Mouse (Mus musculus): ENCODE data around the gene Gad2. TPM values are rescaled to one million over a fixed set of nuclear protein-coding genes. Genes with fewer than 3 reads are reported as not detected.

The Gad2 gene
- total and polyA plus RNA-seq, 3 experiments, result 0.01 to 0.04 TPM; not detected in 1

- Histone ChIP-seq H3K4me1 (ENCODE audit: control insufficient read depth in 1 of 2, insufficient read depth in 2 of 2, low read length in 2 of 2) (no peaks in the 10 kb centered on the region), H3K36me3 (ENCODE audit: control insufficient read depth in 1 of 2, insufficient read depth in 2 of 2, low read length in 2 of 2) (no peaks in the 10 kb centered on the region), H3K79me2 (ENCODE audit: control insufficient read depth, insufficient read depth, low read length, poor library complexity) (no peaks in the 10 kb centered on the region), H3K9me3 (replicated peaks; ENCODE audit: insufficient read depth, low read length) (no peaks in the 10 kb centered on the region), H3K27me3 (ENCODE audit: control insufficient read depth in 1 of 2, insufficient read depth in 2 of 2, low read length in 2 of 2) (peaks cover 0 to 5% of the 10 kb centered on the region in 2 experiments; a peak in 3 of 4 replicates), H3K4me3 (ENCODE audit: control insufficient read depth in 1 of 2, insufficient read depth in 1 of 2, low read depth in 2 of 2, low read length in 2 of 2) (no peak overlapping the region), H3K9ac (ENCODE audit: control insufficient read depth, low read depth, low read length, poor library complexity, severe bottlenecking) (no peak overlapping the region), H3K27ac (ENCODE audit: control insufficient read depth, low read depth, low read length) (no peak overlapping the region)
- no peak for TF ChIP-seq E2F4 (IDR thresholded peaks at IDR 0.05; ENCODE audit: borderline replicate concordance, low read depth, low read length)
- TF ChIP-seq HCFC1 (IDR thresholded peaks at IDR 0.05; ENCODE audit: low read depth, low read length), result no peak
- TF ChIP-seq GABPA (IDR thresholded peaks at IDR 0.05; ENCODE audit: low read depth, low read length), result no peak
- TF ChIP-seq CHD2 (IDR thresholded peaks at IDR 0.05; ENCODE audit: low read length), result no peak
- no peak for TF ChIP-seq MYC (IDR thresholded peaks at IDR 0.05; ENCODE audit: low read depth, low read length)
- TF ChIP-seq RCOR1 (IDR thresholded peaks at IDR 0.05; ENCODE audit: low read depth, low read length), result no peak
- no peak for TF ChIP-seq CHD1 (IDR thresholded peaks at IDR 0.05; ENCODE audit: low read depth, low read length)
- no peak for TF ChIP-seq EP300 (IDR thresholded peaks at IDR 0.05; ENCODE audit: low read depth in 1 of 2, low read length in 2 of 2)
- TF ChIP-seq ZC3H11A (IDR thresholded peaks at IDR 0.05; ENCODE audit: low read depth, low read length), result no peak
- TF ChIP-seq TBP (IDR thresholded peaks at IDR 0.05; ENCODE audit: low read depth, low read length), result no peak
- no peak for TF ChIP-seq JUND (IDR thresholded peaks at IDR 0.05; ENCODE audit: low read depth, low read length)
- DNase-seq (ENCODE audit: low read depth, low spot score), result no peak
Observed at GRCm38 (mm10) chr2:22651826-22652225, 29.8 kb downstream of the Gad2 start.

- H3K4me3 ChIP-seq (ENCODE audit: control insufficient read depth in 1 of 2, insufficient read depth in 1 of 2, low read depth in 2 of 2, low read length in 2 of 2), result no peak overlapping the region
- no peaks in the 10 kb centered on the region for H3K36me3 ChIP-seq (ENCODE audit: control insufficient read depth in 1 of 2, insufficient read depth in 2 of 2, low read length in 2 of 2)
- no peaks in the 10 kb centered on the region for H3K4me1 ChIP-seq (ENCODE audit: control insufficient read depth in 1 of 2, insufficient read depth in 2 of 2, low read length in 2 of 2)
- H3K27ac ChIP-seq (ENCODE audit: control insufficient read depth, low read depth, low read length), result no peak overlapping the region
- no peaks in the 10 kb centered on the region for H3K27me3 ChIP-seq (ENCODE audit: control insufficient read depth in 1 of 2, insufficient read depth in 2 of 2, low read length in 2 of 2)
- TF ChIP-seq KAT2A (conservative IDR thresholded peaks at IDR 0.05; ENCODE audit: low read depth, low read length) (no peak), MXI1 (IDR thresholded peaks at IDR 0.05; ENCODE audit: low read depth, low read length) (no peak), TBP (IDR thresholded peaks at IDR 0.05; ENCODE audit: low read depth, low read length) (no peak), POLR2A (IDR thresholded peaks at IDR 0.05; ENCODE audit: control insufficient read depth in 1 of 2, insufficient read depth in 1 of 2, low read depth in 1 of 2, low read length in 2 of 2, poor library complexity in 1 of 2) (no peak), USF2 (IDR thresholded peaks at IDR 0.05; ENCODE audit: borderline replicate concordance in 1 of 2, insufficient read depth in 1 of 2, low read depth in 1 of 2, low read length in 2 of 2) (no peak), MAX (IDR thresholded peaks at IDR 0.05; ENCODE audit: low read length) (no peak), UBTF (IDR thresholded peaks at IDR 0.05; ENCODE audit: borderline replicate concordance, insufficient read depth, low read depth, low read length) (no peak), ZNF384 (IDR thresholded peaks at IDR 0.05; ENCODE audit: low read depth, low read length) (no peak), MEF2A (IDR thresholded peaks at IDR 0.05; ENCODE audit: extremely low read depth, insufficient replicate concordance, low read depth, low read length, poor library complexity, severe bottlenecking) (no peak), ZMIZ1 (IDR thresholded peaks at IDR 0.05; ENCODE audit: low read depth, low read length) (no peak), RCOR1 (IDR thresholded peaks at IDR 0.05; ENCODE audit: low read depth, low read length) (no peak)
- H3K79me2 ChIP-seq (ENCODE audit: control insufficient read depth, insufficient read depth, low read length, poor library complexity), result no peaks in the 10 kb centered on the region
- no peak for DNase-seq (ENCODE audit: low read depth, low spot score)
- no peaks in the 10 kb centered on the region for H3K9me3 ChIP-seq (replicated peaks; ENCODE audit: insufficient read depth, low read length)
- H3K9ac ChIP-seq (ENCODE audit: control insufficient read depth, low read depth, low read length, poor library complexity, severe bottlenecking), result no peak overlapping the region
Observed at GRCm38 (mm10) chr2:22663731-22664130, 41.7 kb downstream of the Gad2 start.
